Mouse (Mus musculus) midbrain, embryonic 12.5 days (tissue): Measurements from ENCODE around the gene Epb41l3. TPM values are rescaled to one million over a fixed set of nuclear protein-coding genes. Genes with fewer than 3 reads are reported as not detected.

ENCODE experiments used
- ATAC-seq: fragments of 200-750 bp; cut with Nextera tagmentation; 2 replicates; pipeline ENCODE4 v1.8.0; 2017; ENCODE audit warnings: low read depth, moderate TSS enrichment, moderate library complexity; ENCODE audit not compliant: low FRiP score
- H3K27ac ChIP-seq: fragments of 300-500 bp; sonication (generic); replicated peaks from 2 replicates; pipeline ENCODE4 v1.5.1; 2016; ENCODE audit warnings: mild to moderate bottlenecking
- H3K27me3 ChIP-seq: fragments of 300-500 bp; sonication (generic); 2 replicates; pipeline ENCODE4 v1.6.1; 2016; ENCODE audit warnings: mild to moderate bottlenecking
- H3K36me3 ChIP-seq: fragments of 300-500 bp; sonication (generic); 2 replicates; pipeline ENCODE4 v1.6.1; 2016
- H3K4me1 ChIP-seq: fragments of 300-500 bp; sonication (generic); 2 replicates; pipeline ENCODE4 v1.6.1; 2016
- H3K4me2 ChIP-seq: fragments of 300-500 bp; sonication (generic); replicated peaks from 2 replicates; pipeline ENCODE4 v1.6.1; 2016; ENCODE audit warnings: mild to moderate bottlenecking, moderate library complexity
- H3K4me3 ChIP-seq: fragments of 300-500 bp; sonication (generic); 2 replicates; pipeline ENCODE4 v1.5.1; 2016; ENCODE audit warnings: mild to moderate bottlenecking
- H3K9ac ChIP-seq: fragments of 300-500 bp; sonication (generic); replicated peaks from 2 replicates; pipeline ENCODE4 v1.6.1; 2016; ENCODE audit warnings: mild to moderate bottlenecking, moderate library complexity
- H3K9me3 ChIP-seq: fragments of 300-500 bp; sonication (generic); 2 replicates; pipeline ENCODE4 v1.6.1; 2016; ENCODE audit warnings: mild to moderate bottlenecking
- WGBS: fragments of 180-500 bp; shearing (Covaris S2); methylation state at CpG from one replicate; pipeline ENCODE4 v1.1.7; 2016; 5-methylcytosine and 5-hydroxymethylcytosine counted together
- polyA plus RNA-seq: library from polyadenylated mRNA; unstranded; fragments of >200 nt; fragmentation: Nextera tagmentation; extraction: Ambion mirVana; gene quantifications from 2 replicates; pipeline ENCODE4 v1.2.1, GENCODE M21; 2016

Gene Epb41l3
- polyA plus RNA-seq, 1 experiment from 2014 or later: 78.0 TPM

GRCm38 (mm10) chr17:69265759-69266463 lies 190.4 kb downstream of the Epb41l3 start:
- Histone ChIP-seq H3K9ac (no peak overlapping the region), H3K4me2 (no peak overlapping the region), H3K27me3 (no peaks in the 10 kb centered on the region), H3K9me3 (no peaks in the 10 kb centered on the region), H3K4me3 (no peak overlapping the region), H3K27ac (no peak overlapping the region), H3K36me3 (0 out of 2 replicates have a peak, but pooled peaks cover 6% of the 10 kb centered on the region), H3K4me1 (peaks cover 8% of the 10 kb centered on the region; the same call in 1 of the 2 replicates)
- 48% methylated on average over 17 of the region's 17 CpGs for WGBS
- no peak for ATAC-seq

- 79% methylated on average over 5 of the region's 5 CpGs for WGBS
- H3K4me2 ChIP-seq: no peak overlapping the region
- H3K4me1 ChIP-seq: peaks cover 8% of the 10 kb centered on the region; the same call in 1 of the 2 replicates
- no peak overlapping the region for H3K27ac ChIP-seq
- no peak overlapping the region for H3K9ac ChIP-seq
- no peaks in the 10 kb centered on the region for H3K27me3 ChIP-seq
- H3K4me3 ChIP-seq: no peak overlapping the region
- H3K9me3 ChIP-seq: no peaks in the 10 kb centered on the region
- 0 out of 2 replicates have a peak, but pooled peaks cover 9% of the 10 kb centered on the region for H3K36me3 ChIP-seq
- ATAC-seq: no peak
Measured at GRCm38 (mm10) chr17:69266936-69267335, 191.5 kb downstream of the Epb41l3 start.

GRCm38 (mm10) chr17:69267526-69267925 lies 192.0 kb downstream of the Epb41l3 start:
- no peak overlapping the region for H3K9ac ChIP-seq
- 70% methylated on average over 6 of the region's 6 CpGs for WGBS
- no peak for ATAC-seq

GRCm38 (mm10) chr17:69277362-69277761 lies 201.9 kb downstream of the Epb41l3 start:
- WGBS: 14% methylated on average over 5 of the region's 5 CpGs
- no peak for ATAC-seq
- no peaks in the 10 kb centered on the region for H3K36me3 ChIP-seq
- no peak overlapping the region for H3K9ac ChIP-seq
- H3K9me3 ChIP-seq: no peaks in the 10 kb centered on the region
- H3K4me2 ChIP-seq: no peak overlapping the region
- H3K27ac ChIP-seq: no peak overlapping the region
- H3K27me3 ChIP-seq: no peaks in the 10 kb centered on the region
- H3K4me1 ChIP-seq: 0 out of 2 replicates have a peak, but pooled peaks cover 5% of the 10 kb centered on the region
- no peak overlapping the region for H3K4me3 ChIP-seq

More at GRCm38 (mm10) chr17:69267526-69267925, 192.0 kb downstream of the Epb41l3 start:
- Histone ChIP-seq H3K9me3 (no peaks in the 10 kb centered on the region), H3K4me1 (peaks cover 8% of the 10 kb centered on the region; the same call in 1 of the 2 replicates), H3K27me3 (no peaks in the 10 kb centered on the region), H3K27ac (no peak overlapping the region), H3K4me3 (no peak overlapping the region), H3K36me3 (0 out of 2 replicates have a peak, but pooled peaks cover 9% of the 10 kb centered on the region), H3K4me2 (no peak overlapping the region)

- Histone ChIP-seq H3K4me1 (no peaks in the 10 kb centered on the region), H3K9me3 (no peaks in the 10 kb centered on the region), H3K9ac (no peak overlapping the region), H3K36me3 (peaks cover 56% of the 10 kb centered on the region), H3K27ac (no peak overlapping the region), H3K4me3 (no peak overlapping the region), H3K4me2 (no peak overlapping the region), H3K27me3 (no peaks in the 10 kb centered on the region)
- no peak for ATAC-seq
- 97% methylated on average over 13 of the region's 13 CpGs for WGBS
Measured at GRCm38 (mm10) chr17:69284511-69284910, 209.0 kb downstream of the Epb41l3 start.

GRCm38 (mm10) chr17:69288130-69288529 lies 212.6 kb downstream of the Epb41l3 start:
- Histone ChIP-seq H3K27ac (no peak overlapping the region), H3K4me3 (no peak overlapping the region), H3K36me3 (peaks cover 50% of the 10 kb centered on the region), H3K27me3 (no peaks in the 10 kb centered on the region), H3K9ac (no peak overlapping the region), H3K9me3 (no peaks in the 10 kb centered on the region), H3K4me2 (no peak overlapping the region), H3K4me1 (no peaks in the 10 kb centered on the region)
- WGBS: 94% methylated on average over 12 of the region's 12 CpGs
- ATAC-seq: no peak

- no peak overlapping the region for H3K4me3 ChIP-seq
- WGBS: 76% methylated on average over 3 of the region's 3 CpGs
Measured at GRCm38 (mm10) chr17:69290272-69290671, 214.8 kb downstream of the Epb41l3 start.

GRCm38 (mm10) chr17:69301552-69301951 lies 226.1 kb downstream of the Epb41l3 start:
- 94% methylated on average over 4 of the region's 4 CpGs for WGBS
- Histone ChIP-seq H3K9me3 (no peaks in the 10 kb centered on the region), H3K27me3 (no peaks in the 10 kb centered on the region), H3K36me3 (no peaks in the 10 kb centered on the region), H3K4me3 (no peak overlapping the region), H3K4me1 (peaks cover 5% of the 10 kb centered on the region; the same call in 1 of the 2 replicates), H3K9ac (no peak overlapping the region), H3K27ac (no peak overlapping the region), H3K4me2 (no peak overlapping the region)
- no peak for ATAC-seq

More at GRCm38 (mm10) chr17:69290272-69290671, 214.8 kb downstream of the Epb41l3 start:
- no peak overlapping the region for H3K4me2 ChIP-seq
- H3K27me3 ChIP-seq: no peaks in the 10 kb centered on the region
- H3K9me3 ChIP-seq: no peaks in the 10 kb centered on the region
- no peak overlapping the region for H3K9ac ChIP-seq
- ATAC-seq: no peak
- no peak overlapping the region for H3K27ac ChIP-seq
- peaks cover 40% of the 10 kb centered on the region for H3K36me3 ChIP-seq
- no peaks in the 10 kb centered on the region for H3K4me1 ChIP-seq

- Histone ChIP-seq H3K9ac (no peak overlapping the region), H3K36me3 (no peaks in the 10 kb centered on the region), H3K4me3 (no peak overlapping the region), H3K9me3 (no peaks in the 10 kb centered on the region), H3K27ac (no peak overlapping the region), H3K4me1 (peaks cover 5% of the 10 kb centered on the region; the same call in 1 of the 2 replicates), H3K27me3 (no peaks in the 10 kb centered on the region), H3K4me2 (no peak overlapping the region)
- peak; percentile 70 for ATAC-seq
- 79% methylated on average over 11 of the region's 11 CpGs for WGBS
Measured at GRCm38 (mm10) chr17:69303579-69304274, 228.2 kb downstream of the Epb41l3 start.

GRCm38 (mm10) chr17:69307636-69308035 lies 232.2 kb downstream of the Epb41l3 start:
- WGBS: 89% methylated on average over 9 of the region's 9 CpGs
- no peaks in the 10 kb centered on the region for H3K36me3 ChIP-seq
- H3K9ac ChIP-seq: no peak overlapping the region
- H3K4me3 ChIP-seq: no peak overlapping the region
- no peaks in the 10 kb centered on the region for H3K27me3 ChIP-seq
- H3K4me2 ChIP-seq: no peak overlapping the region
- no peak for ATAC-seq
- no peak overlapping the region for H3K27ac ChIP-seq
- H3K9me3 ChIP-seq: no peaks in the 10 kb centered on the region
- peaks cover 5% of the 10 kb centered on the region; the same call in 1 of the 2 replicates for H3K4me1 ChIP-seq

- Histone ChIP-seq H3K27me3 (no peaks in the 10 kb centered on the region), H3K4me2 (no peak overlapping the region), H3K36me3 (no peaks in the 10 kb centered on the region), H3K27ac (no peak overlapping the region), H3K4me3 (no peak overlapping the region), H3K9ac (no peak overlapping the region), H3K4me1 (no peaks in the 10 kb centered on the region), H3K9me3 (no peaks in the 10 kb centered on the region)
- ATAC-seq: no peak
- WGBS: 85% methylated on average over 4 of the region's 4 CpGs
Measured at GRCm38 (mm10) chr17:69309872-69310271, 234.4 kb downstream of the Epb41l3 start.

- H3K4me2 ChIP-seq: no peak overlapping the region
- WGBS: 89% methylated on average over 10 of the region's 10 CpGs
Measured at GRCm38 (mm10) chr17:69320496-69320895, 245.0 kb downstream of the Epb41l3 start.

More at GRCm38 (mm10) chr17:69320496-69320895, 245.0 kb downstream of the Epb41l3 start:
- no peaks in the 10 kb centered on the region for H3K4me1 ChIP-seq
- no peak overlapping the region for H3K4me3 ChIP-seq
- ATAC-seq: no peak
- no peak overlapping the region for H3K9ac ChIP-seq
- no peaks in the 10 kb centered on the region for H3K36me3 ChIP-seq
- H3K27me3 ChIP-seq: no peaks in the 10 kb centered on the region
- no peak overlapping the region for H3K27ac ChIP-seq
- H3K9me3 ChIP-seq: no peaks in the 10 kb centered on the region
